Mouse (Mus musculus): Measurements from ENCODE around the gene Adcy1.

DNA sequence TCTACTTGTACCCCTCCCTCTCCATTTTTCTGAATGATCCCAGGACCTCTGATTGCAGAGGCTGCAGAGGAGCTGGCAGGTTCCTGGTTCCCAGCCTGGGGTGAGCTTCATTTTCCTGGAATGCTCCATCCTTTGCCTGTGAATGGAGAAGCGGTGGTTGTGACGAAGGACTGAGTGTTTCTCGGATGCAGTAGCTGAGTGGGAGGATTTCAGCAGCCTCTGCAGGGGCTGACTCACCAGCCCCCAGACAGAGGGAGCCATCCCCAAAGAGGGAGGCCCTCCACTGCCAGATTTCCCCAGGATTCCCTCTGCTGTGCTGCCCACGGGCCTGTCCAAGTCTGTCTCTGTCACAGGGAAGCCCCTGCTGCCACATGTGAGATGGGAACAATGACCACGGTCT, 71.0 kb downstream of the Adcy1 start:
- TF ChIP-seq CTCF (IDR thresholded peaks at IDR 0.05; ENCODE audit: low read depth) (no peak), EP300 (IDR thresholded peaks at IDR 0.05; ENCODE audit: low read depth) (no peak)
